Mouse (Mus musculus) frontal cortex, adult 2 months (tissue): ENCODE measurements around the gene Parp14. TPM values are rescaled to one million over a fixed set of nuclear protein-coding genes. Genes with fewer than 3 reads are reported as not detected.

Experiments used
- DNase-seq, 2 experiments: peaks; one replicate each; pipeline ENCODE4 v3.0.0; 2022; ENCODE audit warnings: low spot score in 1 of 2; ENCODE audit errors: extremely low spot score in 1 of 2
- polyA plus RNA-seq: library from polyadenylated mRNA; depleted of rRNA; stranded (reverse); fragments of >200 nt; gene quantifications from 2 replicates; pipeline ENCODE4 v1.2.3, GENCODE M21; 2012

Parp14 gene
- polyA plus RNA-seq, 1 experiment: 2.1 TPM

- no peak for DNase-seq
These were observed 554 bp upstream of the Parp14 start for GRCm38 (mm10) chr16:35871898-35872297.

DNA sequence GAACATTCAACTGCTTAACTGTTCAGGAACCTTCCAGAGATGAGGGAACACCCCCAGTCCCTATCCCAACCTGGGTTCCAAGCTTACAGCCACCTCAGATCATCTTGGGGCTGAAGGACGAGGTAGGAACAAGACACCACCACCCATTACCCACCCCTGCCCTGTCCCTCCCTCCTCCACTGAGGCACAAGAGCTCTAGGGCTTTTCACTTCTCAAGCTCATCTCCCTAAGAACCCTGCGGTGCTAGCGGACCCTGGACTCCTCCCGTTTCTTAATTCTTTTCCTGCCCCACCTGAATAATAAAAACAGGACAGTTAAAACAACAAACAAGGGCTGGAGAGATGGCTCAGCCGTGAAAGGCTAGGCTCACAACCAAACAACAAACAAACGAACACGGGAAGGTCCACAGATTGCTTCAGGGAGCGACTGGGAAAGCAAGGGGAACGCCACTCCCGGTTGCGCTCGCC, 730 bp downstream of the Parp14 start:
- DNase-seq: peak in 1 of 2 experiments; percentile 8

- DNase-seq: no peak
These were observed 1.7 kb downstream of the Parp14 start for GRCm38 (mm10) chr16:35869656-35870055.

GRCm38 (mm10) chr16:35869126-35869525, 2.2 kb downstream of the Parp14 start:
- no peak for DNase-seq

DNA sequence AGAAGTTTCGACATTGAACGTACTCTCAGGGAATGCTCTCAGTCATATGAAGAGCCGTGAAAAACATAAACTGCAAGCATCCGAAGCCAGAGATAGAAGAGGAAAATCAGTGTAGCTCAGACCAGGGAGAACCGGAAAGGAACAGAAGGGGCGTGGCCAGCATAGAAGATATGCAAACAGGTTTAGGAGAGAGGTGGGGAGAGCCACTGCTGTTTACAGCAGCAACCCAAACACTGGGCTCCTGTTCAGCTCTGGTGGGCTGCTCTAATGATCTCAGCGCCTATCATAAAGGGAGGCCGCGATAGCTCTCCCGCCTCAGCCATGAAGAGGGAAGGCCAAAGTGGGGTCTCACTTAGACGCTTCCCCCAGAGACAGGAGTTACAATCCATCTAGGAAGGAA, 3.6 kb downstream of the Parp14 start:
- DNase-seq: no peak

- no peak for DNase-seq
These were observed 9.3 kb downstream of the Parp14 start for GRCm38 (mm10) chr16:35862057-35862456.

DNA sequence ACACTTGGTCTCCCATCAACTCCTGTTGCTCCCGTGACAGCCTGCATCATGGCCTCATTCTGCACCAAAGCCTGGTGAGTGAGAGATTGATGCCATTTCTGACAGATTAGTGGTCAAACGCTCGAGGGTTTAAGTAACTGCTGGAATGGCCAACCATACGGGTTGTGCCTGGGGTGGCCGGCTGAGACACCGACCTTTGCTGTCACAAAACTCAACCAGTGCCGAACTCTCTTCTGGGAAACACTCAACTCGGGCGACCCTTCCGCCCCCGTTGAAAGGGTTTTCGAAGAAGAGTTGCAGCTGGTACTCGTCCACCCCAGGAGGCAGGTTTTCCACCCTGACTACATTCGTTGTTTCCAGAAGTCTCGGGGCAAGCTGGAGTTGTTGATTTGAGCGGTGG, 11.1 kb downstream of the Parp14 start:
- DNase-seq: no peak

GRCm38 (mm10) chr16:35856766-35857165, 14.6 kb downstream of the Parp14 start:
- DNase-seq: no peak

- no peak for DNase-seq
These were observed 15.5 kb downstream of the Parp14 start for GRCm38 (mm10) chr16:35855846-35856245.

DNA sequence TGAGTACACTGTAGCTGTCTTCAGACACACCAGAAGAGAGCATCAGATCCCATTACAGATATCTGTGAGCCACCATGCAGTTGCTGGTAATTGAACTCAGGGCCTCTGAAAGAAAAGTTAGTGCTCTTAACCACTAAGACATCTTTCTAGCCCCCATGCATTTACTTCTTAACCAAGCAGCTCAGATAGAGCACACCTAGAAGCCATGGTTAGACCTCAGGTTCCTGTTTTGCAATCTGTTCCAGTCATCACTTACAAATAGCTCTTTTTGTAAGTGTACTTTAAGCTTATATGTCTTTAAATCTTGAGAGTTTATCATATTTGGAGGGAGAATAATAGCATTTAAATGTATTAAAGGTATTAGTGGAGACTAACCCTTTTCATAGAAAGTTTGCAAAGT, 24.2 kb downstream of the Parp14 start:
- no peak for DNase-seq

DNA sequence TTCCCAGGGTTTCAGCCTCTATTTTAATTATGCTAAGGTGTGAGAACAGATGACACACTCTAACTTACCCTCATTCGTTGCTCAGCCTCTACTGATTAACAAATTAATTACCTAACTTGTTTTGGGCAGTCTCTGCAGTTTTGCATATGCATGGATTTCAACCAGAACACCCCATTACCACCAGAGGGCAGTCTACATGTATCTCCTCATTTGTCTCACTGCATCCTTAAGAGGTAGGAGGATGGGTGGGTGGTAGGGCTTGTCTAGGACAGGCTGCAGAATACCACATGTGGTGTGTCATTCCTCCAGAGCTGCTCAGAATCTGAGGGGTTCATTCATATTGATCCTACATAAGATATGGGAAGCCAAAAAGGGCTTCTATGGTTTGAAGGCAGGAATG, 31.7 kb downstream of the Parp14 start:
- peak in 1 of 2 experiments; percentile 42 for DNase-seq

DNA sequence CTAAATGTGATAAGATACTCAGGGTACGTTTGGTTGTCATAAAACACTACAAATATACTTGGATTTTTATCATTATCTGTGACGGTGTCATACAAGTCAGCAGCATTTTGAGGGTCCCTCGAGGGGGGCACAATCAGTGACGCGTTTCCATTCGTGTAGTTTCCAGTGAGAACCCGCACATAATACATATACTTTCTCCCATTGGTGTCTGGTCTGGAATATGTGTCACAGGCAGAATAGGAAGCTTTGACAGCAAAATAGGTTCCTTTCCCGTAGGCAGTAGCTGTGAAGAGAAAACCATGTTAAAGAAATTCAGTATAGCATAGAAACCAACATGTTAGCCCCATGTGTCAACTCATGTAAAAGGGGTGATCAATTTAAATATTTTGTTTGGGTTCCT, 36.7 kb downstream of the Parp14 start:
- DNase-seq: no peak

- DNase-seq: no peak
These were observed 38.4 kb downstream of the Parp14 start for GRCm38 (mm10) chr16:35832926-35833325.

GRCm38 (mm10) chr16:35829999-35830398, 41.3 kb downstream of the Parp14 start:
- peak in 1 of 2 experiments; percentile 8 for DNase-seq

DNA sequence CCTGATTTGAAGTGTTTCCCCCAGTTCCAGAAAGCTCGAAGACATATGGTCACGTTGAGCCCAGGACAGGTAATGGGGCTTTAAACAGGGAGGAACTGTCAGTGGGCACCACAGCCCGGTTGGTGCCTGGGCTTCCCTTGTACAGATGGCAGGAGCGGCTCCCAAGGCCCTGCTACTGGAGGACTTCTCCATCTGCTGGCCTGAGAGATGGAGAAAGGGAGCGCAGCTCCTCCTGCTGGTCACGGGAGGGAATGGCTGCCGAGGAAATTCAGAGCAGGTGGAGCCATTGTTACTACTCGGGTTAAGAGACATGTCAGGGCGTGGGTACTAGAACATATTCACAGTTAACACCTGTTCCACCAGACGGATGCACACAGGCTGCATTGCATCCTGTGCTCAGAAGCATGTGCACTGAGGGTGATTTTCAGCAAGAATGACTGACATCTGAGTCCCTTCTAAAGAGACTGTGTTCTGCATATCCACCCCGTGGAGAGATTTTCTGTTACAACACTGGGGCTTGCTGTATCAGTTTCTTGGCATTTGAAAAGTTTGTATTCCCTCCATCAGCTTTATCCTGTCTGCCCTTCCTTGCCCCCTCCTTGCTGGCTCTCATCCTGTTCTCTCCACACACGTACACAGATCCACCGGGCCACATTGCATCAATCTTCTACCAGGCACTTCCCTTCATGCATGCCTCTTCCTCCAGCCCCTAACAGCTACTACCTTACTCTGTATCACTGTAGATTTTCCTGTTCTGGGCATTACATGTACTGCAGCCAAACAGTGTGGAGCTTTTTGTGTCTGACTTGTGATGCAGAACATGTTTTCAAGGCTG, 53.9 kb downstream of the Parp14 start:
- DNase-seq: peak; percentile 57 to 94

GRCm38 (mm10) chr16:35813119-35813518, 58.2 kb downstream of the Parp14 start:
- DNase-seq: no peak

DNA sequence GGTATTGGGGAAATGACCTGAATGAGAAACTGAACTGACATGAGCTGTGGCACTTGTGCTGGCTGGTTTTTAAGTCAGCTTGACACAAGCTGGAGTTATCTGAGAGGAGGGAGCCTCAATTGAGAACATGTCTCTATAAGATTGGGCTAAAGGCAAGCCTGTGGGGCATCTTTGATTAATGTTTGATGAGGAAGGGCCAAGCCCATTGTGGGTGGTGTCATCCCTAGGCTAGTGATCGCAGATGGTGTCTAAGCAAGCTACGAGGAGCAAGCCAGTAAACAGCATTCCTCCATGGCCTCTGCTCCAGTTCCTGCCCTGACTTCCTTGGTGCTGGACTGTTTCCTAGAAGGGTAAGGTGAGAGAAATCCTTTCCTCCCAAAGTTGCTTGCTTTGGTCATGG, 62.5 kb downstream of the Parp14 start:
- no peak for DNase-seq

- no peak for DNase-seq
These were observed 63.7 kb downstream of the Parp14 start for GRCm38 (mm10) chr16:35807663-35807992.

GRCm38 (mm10) chr16:35806973-35807662, 64.2 kb downstream of the Parp14 start:
- DNase-seq: no peak

- DNase-seq: no peak
These were observed 67.6 kb downstream of the Parp14 start for GRCm38 (mm10) chr16:35803723-35804122.

DNA sequence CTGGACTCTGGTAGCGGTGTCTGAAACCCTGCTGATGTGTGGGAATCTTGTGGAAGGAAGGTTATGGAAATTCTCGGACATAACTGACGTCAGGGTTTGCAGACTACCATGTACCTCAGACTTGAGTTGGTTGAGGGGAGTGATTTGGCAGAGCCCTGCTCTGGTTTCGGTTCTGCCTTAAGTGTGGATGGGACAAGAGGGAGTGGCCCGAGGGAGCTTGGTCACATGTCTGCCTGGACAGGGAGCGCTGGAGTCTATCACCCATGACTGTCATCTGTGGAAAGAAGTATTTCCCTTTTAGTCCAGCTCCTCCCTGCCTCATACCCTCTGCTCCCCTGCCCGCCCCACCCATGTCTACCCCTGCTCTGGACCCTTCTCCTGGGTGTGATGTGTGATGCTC, 69.2 kb downstream of the Parp14 start:
- no peak for DNase-seq

DNA sequence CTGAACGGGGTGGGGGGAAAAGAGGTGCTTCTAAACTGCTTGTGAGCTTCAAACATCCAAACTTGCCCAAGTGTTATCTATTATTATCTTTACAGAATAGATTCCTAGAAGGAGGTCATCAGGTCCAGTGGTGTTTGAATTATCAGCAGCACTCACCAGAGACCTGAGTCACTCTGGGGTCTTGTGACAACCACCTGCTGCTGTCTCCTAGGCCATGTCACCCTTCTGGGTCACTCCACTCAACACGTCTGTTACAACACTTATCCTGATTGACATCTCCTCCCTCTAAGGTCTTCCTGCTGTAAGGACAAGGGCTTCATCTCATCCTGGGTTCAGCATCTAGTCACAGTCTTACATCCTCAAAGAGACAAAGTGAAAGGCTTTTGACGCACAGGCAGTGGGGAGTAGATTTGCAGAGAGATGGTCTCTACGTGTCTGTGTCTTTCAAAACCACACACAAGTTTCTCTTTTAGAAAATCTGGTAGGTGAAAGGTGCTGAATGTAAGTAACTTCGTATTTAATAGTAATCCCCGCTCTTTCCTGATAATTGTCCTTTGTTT, 79.3 kb downstream of the Parp14 start:
- no peak for DNase-seq
